Mouse (Mus musculus): ENCODE results near the gene Fancc.

DNA sequence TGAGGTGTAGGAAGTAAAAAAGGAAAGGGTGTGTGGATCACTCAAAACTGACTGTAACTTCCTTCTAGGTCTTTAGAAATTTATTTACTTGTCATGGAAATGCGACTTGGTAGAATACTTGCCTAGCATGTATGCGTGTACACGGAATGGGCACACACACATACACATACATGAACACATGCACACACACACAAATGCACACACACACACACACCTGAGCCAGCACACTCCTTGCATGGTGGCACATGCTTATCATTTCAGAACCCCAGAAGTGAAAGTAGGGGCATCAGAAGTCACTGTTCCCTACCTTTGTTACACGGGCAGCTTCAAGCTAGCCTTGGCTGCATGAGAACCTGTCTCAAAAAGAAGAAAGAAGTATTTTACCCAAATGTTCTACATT, 220.7 kb downstream of the Fancc start:
- no peak for TF ChIP-seq CTCF (IDR thresholded peaks at IDR 0.05; ENCODE audit: control insufficient read depth, insufficient read depth, insufficient replicate concordance, low read depth, low read length)
- TF ChIP-seq POLR2A (IDR thresholded peaks at IDR 0.05; ENCODE audit: control insufficient read depth, low read depth, low read length): no peak

All from testis, adult 2 months (tissue).